Mouse (Mus musculus): Measurements from ENCODE around the gene Dlg1.

Gene Dlg1

DNA sequence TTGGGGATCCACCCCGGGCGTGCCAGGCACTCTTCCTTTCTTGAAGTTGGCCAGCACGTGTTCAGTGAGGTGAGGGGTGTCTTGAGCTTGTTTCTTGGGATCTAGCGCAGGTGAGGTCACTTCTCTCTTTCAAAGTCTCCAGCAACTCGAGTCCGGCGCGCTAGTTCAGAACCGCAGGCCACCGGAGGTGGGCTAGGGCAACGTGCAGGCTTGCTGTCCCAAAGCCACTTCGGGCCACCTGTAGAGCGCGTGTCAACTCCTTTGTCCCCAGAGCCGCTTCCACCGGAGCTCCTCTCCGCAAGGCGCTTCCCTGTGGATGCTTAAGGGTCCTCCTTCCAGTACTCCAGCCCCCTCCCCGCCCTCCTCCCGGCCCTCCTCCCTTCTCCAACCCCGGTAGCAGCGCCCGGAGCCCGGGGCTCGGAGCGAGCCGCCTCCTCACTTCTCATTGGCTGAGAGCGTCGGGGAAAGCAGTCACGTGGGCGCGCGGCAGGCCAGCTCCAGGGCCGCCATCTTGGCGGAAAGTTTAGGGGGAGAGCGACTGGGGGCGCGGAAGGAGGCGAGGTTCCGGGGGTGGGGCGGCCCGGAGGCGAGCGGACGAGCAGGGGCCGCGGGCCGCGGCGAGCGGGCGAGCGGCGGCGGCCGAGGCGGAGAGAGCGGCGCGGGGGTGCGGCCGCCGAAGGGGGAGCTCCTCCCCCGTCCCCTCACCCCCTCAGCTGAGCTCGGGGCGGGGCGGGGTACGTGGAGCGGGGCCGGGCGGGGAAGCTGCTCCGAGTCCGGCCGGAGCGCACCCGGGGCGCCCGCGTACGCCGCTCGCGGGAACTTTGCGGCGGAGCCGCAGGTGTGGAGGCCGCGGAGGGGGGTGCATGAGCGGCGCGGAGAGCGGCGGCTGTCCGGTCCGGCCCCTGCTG is at the start of gene Dlg1:
TSS of gene Dlg1 (plus strand) at position 65 of the 908 bp plus-strand sequence.
- DNase-seq (ENCODE audit: low spot score), result peak; percentile 95

GRCm38 (mm10) chr16:31616382-31616781 is 46.9 kb upstream of the Dlg1 start:
- DNase-seq (ENCODE audit: low spot score), result no peak

DNA sequence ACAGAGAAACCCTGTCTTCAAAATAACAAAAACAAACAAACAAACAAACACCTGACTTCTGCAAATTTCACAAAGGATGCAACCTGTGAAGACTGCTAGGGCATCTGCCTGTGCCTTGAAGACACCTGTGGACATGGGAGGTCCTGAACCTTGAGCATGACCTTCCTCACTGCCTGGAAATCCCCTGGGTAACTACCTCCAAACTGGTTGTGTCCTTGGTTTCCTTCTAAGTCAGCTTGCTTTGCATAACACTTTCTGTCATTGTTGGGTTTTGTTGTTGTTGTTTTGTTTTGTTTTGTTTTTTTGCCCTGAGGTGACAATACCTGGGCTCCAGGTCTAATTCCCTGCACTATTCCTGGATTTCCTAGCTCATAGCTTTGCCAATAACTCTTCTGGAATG is 46.1 kb upstream of the Dlg1 start:
- no peak for DNase-seq (ENCODE audit: low spot score)

GRCm38 (mm10) chr16:31617823-31618371 is 45.3 kb upstream of the Dlg1 start:
- DNase-seq (ENCODE audit: low spot score), result peak; percentile 43

- DNase-seq (ENCODE audit: low spot score), result no peak
Measured at GRCm38 (mm10) chr16:31618671-31619070, 44.6 kb upstream of the Dlg1 start.

DNA sequence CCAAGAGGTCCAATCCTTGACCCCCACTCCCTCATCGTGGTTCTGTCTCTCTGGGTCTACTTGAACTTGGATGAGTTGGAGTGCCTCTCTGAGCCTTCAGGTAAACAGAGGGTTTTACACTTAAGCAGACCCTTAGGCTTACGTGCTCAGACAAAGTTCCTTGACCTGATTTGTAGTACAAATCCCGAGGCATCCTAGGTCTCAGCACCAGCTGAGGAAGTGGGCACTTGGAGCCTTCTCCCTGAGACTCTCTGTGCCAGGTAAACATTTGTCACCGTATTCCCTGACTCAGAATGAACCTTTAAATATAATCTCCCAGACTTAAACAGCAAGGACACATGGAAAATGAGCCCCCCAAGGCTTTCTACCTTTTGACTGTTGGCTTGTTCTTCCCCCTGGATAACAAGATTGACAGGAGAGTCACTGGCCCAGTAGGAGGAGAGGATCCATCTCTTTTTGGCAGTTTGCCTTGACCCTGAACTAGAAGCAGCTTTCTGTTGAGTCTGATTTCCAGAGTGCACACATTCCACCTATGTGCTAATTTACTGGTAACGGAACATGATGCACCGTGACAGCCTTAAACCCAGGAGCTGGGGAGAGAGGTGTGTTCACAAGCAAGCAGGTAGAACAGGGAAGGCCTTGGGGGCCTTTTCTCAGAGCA is 43.4 kb upstream of the Dlg1 start:
- DNase-seq (ENCODE audit: low spot score), result no peak

- no peak for DNase-seq (ENCODE audit: low spot score)
Measured at GRCm38 (mm10) chr16:31622356-31622755, 40.9 kb upstream of the Dlg1 start.

DNA sequence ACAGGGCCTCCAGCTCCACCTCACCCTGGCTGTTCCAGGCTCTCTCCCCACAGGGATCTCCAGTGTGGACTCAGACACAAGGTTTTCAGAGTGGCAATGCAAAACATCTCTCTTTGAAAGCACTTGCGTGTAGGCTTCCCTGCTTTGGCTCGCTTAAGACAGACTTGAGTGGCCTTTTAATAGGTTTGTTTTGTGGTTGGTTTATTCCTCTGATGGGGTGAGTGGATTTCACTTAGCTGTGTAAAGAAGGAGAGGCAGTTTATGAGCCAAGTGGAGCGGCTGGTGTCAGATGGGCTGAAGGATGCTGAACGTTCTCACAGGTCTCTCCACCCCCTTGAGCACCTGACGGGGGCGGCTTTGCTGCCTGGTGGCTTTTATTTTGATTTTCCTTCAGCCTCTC is 40.1 kb upstream of the Dlg1 start:
- no peak for DNase-seq (ENCODE audit: low spot score)

- peak; percentile 10 for DNase-seq (ENCODE audit: low spot score)
Measured at GRCm38 (mm10) chr16:31624749-31625148, 38.5 kb upstream of the Dlg1 start.

DNA sequence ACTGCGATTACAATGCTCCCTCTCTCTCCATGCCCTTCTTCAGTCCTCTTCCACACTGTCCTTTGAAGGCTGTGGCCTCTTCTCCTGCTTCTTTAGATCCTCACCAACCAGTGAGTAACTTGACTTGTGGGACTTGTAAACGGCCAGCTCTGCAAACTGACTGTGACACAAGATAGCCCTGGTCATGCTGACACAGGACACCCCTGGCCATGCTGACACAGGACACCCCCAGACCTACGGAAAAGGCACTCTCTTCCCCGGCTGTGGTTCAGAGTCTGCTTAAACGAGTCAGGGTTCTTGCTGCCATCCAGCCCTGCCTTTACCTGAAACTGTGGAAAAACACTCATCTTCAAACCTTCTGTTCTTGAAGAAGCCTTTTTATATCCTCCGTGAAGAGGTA is 36.9 kb upstream of the Dlg1 start:
- DNase-seq (ENCODE audit: low spot score), result no peak

DNA sequence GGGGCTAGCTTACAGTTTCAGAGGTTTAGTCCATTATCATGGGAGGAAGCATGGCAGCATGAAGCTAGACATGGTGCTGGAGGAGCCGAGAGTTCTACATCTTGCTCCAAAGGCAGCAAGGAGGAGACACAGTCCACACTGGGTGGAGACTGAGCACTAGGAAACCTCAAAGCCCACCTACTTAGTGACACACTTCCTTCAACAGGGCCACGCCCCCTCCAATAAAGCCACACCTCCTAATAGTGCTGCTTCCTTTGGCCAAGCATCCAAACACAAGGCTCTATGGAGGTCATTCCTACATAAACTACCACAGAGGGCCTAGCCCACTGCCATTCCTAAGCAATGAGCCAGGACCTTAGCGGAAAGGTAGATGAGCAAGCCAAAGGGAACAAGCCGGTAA is 32.9 kb upstream of the Dlg1 start:
- no peak for DNase-seq (ENCODE audit: low spot score)

GRCm38 (mm10) chr16:31631046-31631445 is 32.2 kb upstream of the Dlg1 start:
- DNase-seq (ENCODE audit: low spot score), result no peak

GRCm38 (mm10) chr16:31634371-31634770 is 28.9 kb upstream of the Dlg1 start:
- DNase-seq (ENCODE audit: low spot score), result no peak

DNA sequence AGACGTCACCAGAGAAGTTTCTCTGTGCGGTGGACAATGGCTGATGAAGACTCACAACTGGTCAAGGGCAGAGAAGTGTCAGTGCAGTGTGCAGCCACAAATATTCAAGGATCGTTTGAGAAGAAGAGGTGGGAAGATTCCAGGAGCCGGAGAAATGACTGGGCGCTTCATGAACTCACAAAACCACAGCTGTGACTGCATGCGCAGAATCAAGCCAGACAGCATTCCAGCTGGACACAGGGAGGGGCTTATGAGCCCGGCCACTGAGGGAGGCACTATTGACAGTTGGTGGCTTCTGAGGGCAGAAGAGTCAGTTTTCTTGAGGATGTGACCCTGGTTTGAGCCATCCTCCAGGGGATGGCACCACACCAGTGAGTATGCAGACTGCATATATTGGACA is 24.9 kb upstream of the Dlg1 start:
- no peak for DNase-seq (ENCODE audit: low spot score)

- no peak for DNase-seq (ENCODE audit: low spot score)
Measured at GRCm38 (mm10) chr16:31639946-31640345, 23.3 kb upstream of the Dlg1 start.

GRCm38 (mm10) chr16:31641776-31642175 is 21.5 kb upstream of the Dlg1 start:
- DNase-seq (ENCODE audit: low spot score), result no peak

DNA sequence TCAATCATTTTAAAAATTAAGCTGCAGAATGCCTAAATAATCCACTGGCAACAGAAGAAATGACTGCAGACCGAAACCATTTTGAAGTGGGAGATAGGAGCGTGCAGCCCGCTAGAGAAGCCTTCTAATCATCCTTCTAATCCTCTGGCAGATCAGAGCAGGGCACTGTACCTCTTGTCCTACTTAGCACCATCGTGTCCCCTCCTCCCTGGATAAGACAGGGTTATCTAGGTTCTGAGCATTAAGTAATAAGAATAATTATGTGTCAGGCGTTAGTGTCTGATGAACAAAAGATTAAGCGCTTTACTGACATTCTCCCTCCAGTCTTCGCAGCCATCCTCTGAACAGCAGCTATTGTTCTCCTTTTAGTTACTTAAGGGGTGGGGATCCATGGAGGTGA is 16.0 kb upstream of the Dlg1 start:
- no peak for DNase-seq (ENCODE audit: low spot score)

DNA sequence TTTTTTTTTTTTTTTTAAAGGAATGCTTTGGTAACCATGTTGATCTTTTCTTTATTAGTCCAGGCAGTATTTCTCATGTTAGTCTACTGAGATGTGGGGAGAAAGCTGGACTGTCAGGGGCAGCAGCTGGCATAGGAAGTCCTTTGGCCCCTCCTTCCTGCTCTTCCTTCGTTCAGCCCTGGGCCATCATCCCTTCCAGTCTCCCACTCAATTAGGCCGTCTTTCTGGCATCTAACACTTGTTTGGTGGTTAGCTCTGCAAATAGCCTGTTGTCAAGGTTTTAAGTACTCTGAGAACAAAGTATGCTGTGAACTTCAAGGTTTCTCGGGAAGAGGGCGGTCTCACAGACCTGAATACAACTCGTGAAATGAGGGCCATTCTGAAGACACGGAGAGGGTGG is 12.5 kb upstream of the Dlg1 start:
- no peak for DNase-seq (ENCODE audit: low spot score)

DNA sequence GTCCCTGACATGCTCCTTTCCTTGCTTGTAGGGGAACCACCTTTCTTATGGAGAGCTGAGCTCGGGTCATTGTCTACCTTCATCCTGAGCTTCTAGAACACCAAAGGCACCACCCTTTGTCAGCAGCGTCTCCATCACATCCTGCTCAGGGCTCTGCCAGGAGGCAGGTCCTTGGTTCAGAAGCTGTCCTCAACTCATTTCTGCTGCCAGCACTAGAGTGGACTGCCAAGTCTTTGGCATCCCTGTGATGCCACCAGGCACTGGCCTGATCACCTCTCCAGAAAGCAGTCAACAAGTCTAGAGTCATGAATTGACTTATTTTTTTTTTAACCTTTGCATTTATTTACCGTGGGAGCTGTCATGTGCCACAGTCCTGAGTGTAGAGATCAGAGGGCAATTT is 11.7 kb upstream of the Dlg1 start:
- no peak for DNase-seq (ENCODE audit: low spot score)

GRCm38 (mm10) chr16:31652115-31652843 is 11.0 kb upstream of the Dlg1 start:
- DNase-seq (ENCODE audit: low spot score), result no peak

- no peak for DNase-seq (ENCODE audit: low spot score)
Measured at GRCm38 (mm10) chr16:31653616-31654015, 9.6 kb upstream of the Dlg1 start.

DNA sequence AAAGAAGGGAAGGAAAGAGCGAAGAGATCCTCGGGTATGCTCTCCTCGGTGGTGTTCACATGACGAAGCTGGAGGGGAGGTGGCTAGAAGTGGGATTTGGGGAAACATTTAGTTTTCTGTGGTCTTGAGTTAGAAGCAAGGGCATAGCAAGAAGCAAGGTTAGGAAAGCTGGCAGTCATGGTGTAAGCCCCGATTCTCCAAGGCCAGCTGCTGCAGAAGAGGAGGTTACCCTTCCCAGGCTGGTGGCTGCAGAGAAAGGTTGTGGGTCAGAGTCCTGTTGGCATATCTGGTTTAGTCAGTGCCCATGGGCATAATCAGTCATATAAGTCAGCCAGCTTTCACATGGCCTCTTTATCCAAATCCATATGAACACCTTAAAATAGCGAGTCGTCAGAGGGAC is 9.2 kb upstream of the Dlg1 start:
- DNase-seq (ENCODE audit: low spot score), result no peak

DNA sequence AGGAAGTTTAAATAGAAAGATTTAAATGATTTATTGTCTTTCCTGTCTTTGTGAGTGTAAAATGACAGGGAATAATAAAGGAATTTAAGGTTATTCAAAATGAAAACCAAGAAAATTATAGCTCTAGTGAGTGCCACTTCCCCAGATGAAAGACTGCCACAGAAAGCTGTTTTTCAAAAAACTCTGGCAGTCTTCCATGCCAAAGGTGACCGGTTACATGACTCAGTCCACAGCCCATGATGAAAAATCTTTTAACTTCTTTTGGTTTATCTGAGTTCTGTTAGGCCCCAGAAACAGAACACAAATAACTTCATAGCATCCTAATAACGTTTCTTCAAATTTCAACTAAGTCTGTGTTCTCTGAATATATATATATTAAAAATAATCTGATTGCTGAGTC is 7.7 kb upstream of the Dlg1 start:
- DNase-seq (ENCODE audit: low spot score), result no peak

Measured in yolk sac, embryonic 10.5 days (tissue).